Mouse (Mus musculus) CH12.LX (cell line): ENCODE measurements around the gene Nps. TPM values are rescaled to one million over a fixed set of nuclear protein-coding genes. Genes with fewer than 3 reads are reported as not detected.
"Not testable (repeated sequence)": the region's sequence is repeated elsewhere in the genome, so short reads cannot be mapped to it uniquely, and the experiment has no call there.

Experiments used
- DNase-seq: peaks from one replicate; pipeline ENCODE4 v3.0.0-alpha.2; 2013; ENCODE audit errors: extremely low read depth
- H3K27ac ChIP-seq: 2 replicates; pipeline ENCODE4 v1.5.1; 2012; ENCODE audit warnings: low read depth, mild to moderate bottlenecking, control low read depth, moderate library complexity; ENCODE audit not compliant: insufficient read depth
- H3K27me3 ChIP-seq: replicated peaks from 2 replicates; pipeline ENCODE3; 2012; ENCODE audit warnings: inconsistent platforms
- H3K36me3 ChIP-seq, 2 experiments: replicated peaks in 1 of 2; 2 replicates each; pipeline versions ENCODE3 to v1.6.1; 2012; ENCODE audit warnings: inconsistent platforms in 1 of 2, low read length in 1 of 2, mild to moderate bottlenecking in 1 of 2, mixed read lengths in 1 of 2, moderate library complexity in 1 of 2; ENCODE audit not compliant: control insufficient read depth in 1 of 2, insufficient read depth in 1 of 2
- H3K4me1 ChIP-seq, 2 experiments: 2 replicates each; pipeline ENCODE4 v1.6.1; 2012; ENCODE audit warnings: inconsistent platforms in 1 of 2, moderate library complexity in 1 of 2; ENCODE audit not compliant: insufficient read depth in 2 of 2, control insufficient read depth in 1 of 2
- H3K4me2 ChIP-seq: 2 replicates; pipeline ENCODE4 v1.6.1; 2012; ENCODE audit warnings: low read depth, mild to moderate bottlenecking, control low read depth; ENCODE audit not compliant: poor library complexity, insufficient read depth, severe bottlenecking
- H3K4me3 ChIP-seq, 3 experiments: fragments of 150-350 bp in 1 of 3; sonication (generic) in 1 of 3; replicated peaks in 1 of 3; 2 replicates each; pipeline versions ENCODE3 to v1.5.1; 2011 to 2012; ENCODE audit warnings: low read depth in 2 of 3, low read length in 2 of 3, mild to moderate bottlenecking in 2 of 3, moderate library complexity in 2 of 3, control low read depth in 1 of 3, improper control_type of control experiment in 1 of 3, inconsistent platforms in 1 of 3, mixed read lengths in 1 of 3; ENCODE audit not compliant: poor library complexity in 1 of 3
- H3K79me2 ChIP-seq: replicated peaks from 2 replicates; pipeline ENCODE4 v1.6.1; 2012; ENCODE audit warnings: mild to moderate bottlenecking, moderate library complexity; ENCODE audit not compliant: control insufficient read depth, poor library complexity, insufficient read depth, severe bottlenecking; ENCODE audit errors: extremely low read depth
- H3K9ac ChIP-seq: 2 replicates; pipeline ENCODE4 v1.6.1; 2012; ENCODE audit warnings: low read depth, mild to moderate bottlenecking, control low read depth, moderate library complexity; ENCODE audit not compliant: insufficient read depth
- H3K9me3 ChIP-seq: replicated peaks from 2 replicates; pipeline ENCODE3; 2012; ENCODE audit warnings: low read length, inconsistent platforms, mixed read lengths
- CHD1 ChIP-seq: IDR thresholded peaks from 2 replicates; pipeline ENCODE4 v1.6.1; 2012; ENCODE audit warnings: low read depth, low read length, improper control_type of control experiment, inconsistent platforms
- CHD2 ChIP-seq: IDR thresholded peaks from 2 replicates; pipeline ENCODE4 v1.6.1; 2011; ENCODE audit warnings: low read length, improper control_type of control experiment
- CTCF ChIP-seq, 2 experiments: IDR thresholded peaks in 1 of 2; conservative IDR thresholded peaks in 1 of 2; 2 replicates each; pipeline ENCODE4 v1.5.1; 2011 to 2012; ENCODE audit warnings: low read depth in 2 of 2, low read length in 2 of 2, improper control_type of control experiment in 1 of 2, inconsistent platforms in 1 of 2, mild to moderate bottlenecking in 1 of 2, moderate library complexity in 1 of 2
- EP300 ChIP-seq: IDR thresholded peaks from 2 replicates; pipeline ENCODE4 v1.6.1; 2011; ENCODE audit warnings: low read length, improper control_type of control experiment
- GABPA ChIP-seq: IDR thresholded peaks from 2 replicates; pipeline ENCODE4 v1.6.1; 2012; ENCODE audit warnings: low read depth, low read length, improper control_type of control experiment, inconsistent platforms; ENCODE audit not compliant: insufficient replicate concordance
- HCFC1 ChIP-seq: IDR thresholded peaks from 2 replicates; pipeline ENCODE4 v1.6.1; 2012; ENCODE audit warnings: low read depth, mild to moderate bottlenecking, inconsistent platforms, low read length, improper control_type of control experiment
- IRF4 ChIP-seq: IDR thresholded peaks from 2 replicates; pipeline ENCODE4 v1.6.1; 2014; ENCODE audit warnings: low read depth, mild to moderate bottlenecking, inconsistent platforms, low read length, improper control_type of control experiment
- JUND ChIP-seq: conservative IDR thresholded peaks from 2 replicates; pipeline ENCODE4 v1.6.1; 2011; ENCODE audit warnings: low read depth, low read length, improper control_type of control experiment
- KAT2A ChIP-seq: IDR thresholded peaks from 2 replicates; pipeline ENCODE4 v1.6.1; 2012; ENCODE audit warnings: low read length, improper control_type of control experiment, inconsistent platforms; ENCODE audit not compliant: insufficient replicate concordance
- MAFK ChIP-seq: IDR thresholded peaks from 2 replicates; pipeline ENCODE4 v1.6.1; 2011; ENCODE audit warnings: low read length, improper control_type of control experiment; ENCODE audit not compliant: insufficient replicate concordance
- MAX ChIP-seq: IDR thresholded peaks from 2 replicates; pipeline ENCODE4 v1.6.1; 2011; ENCODE audit warnings: low read length, improper control_type of control experiment
- MXI1 ChIP-seq: IDR thresholded peaks from 2 replicates; pipeline ENCODE4 v1.6.1; 2011; ENCODE audit warnings: mild to moderate bottlenecking, low read depth, low read length, improper control_type of control experiment
- NELFE ChIP-seq: IDR thresholded peaks from 2 replicates; pipeline ENCODE4 v1.6.1; 2011; ENCODE audit warnings: low read depth, low read length, improper control_type of control experiment
- PAX5 ChIP-seq: IDR thresholded peaks from 2 replicates; pipeline ENCODE4 v1.6.1; 2012; ENCODE audit warnings: low read length, inconsistent platforms, mixed read lengths
- POLR2A ChIP-seq: IDR thresholded peaks from 2 replicates; pipeline ENCODE4 v1.6.1; 2011; ENCODE audit warnings: low read depth, mild to moderate bottlenecking, improper control_type of control experiment, low read length
- RCOR1 ChIP-seq: conservative IDR thresholded peaks from 2 replicates; pipeline ENCODE4 v1.6.1; 2012; ENCODE audit warnings: low read depth, mild to moderate bottlenecking, inconsistent platforms, low read length, improper control_type of control experiment
- SIN3A ChIP-seq: IDR thresholded peaks from 2 replicates; pipeline ENCODE4 v1.6.1; 2012; ENCODE audit warnings: low read length, improper control_type of control experiment, inconsistent platforms
- USF1 ChIP-seq: IDR thresholded peaks from 2 replicates; pipeline ENCODE4 v1.6.1; 2014; ENCODE audit warnings: low read depth, mild to moderate bottlenecking, inconsistent platforms, low read length, improper control_type of control experiment
- ZMIZ1 ChIP-seq: IDR thresholded peaks from 2 replicates; pipeline ENCODE4 v1.6.1; 2012; ENCODE audit warnings: low read depth, mild to moderate bottlenecking, inconsistent platforms, low read length, improper control_type of control experiment
- ZNF384 ChIP-seq: IDR thresholded peaks from 2 replicates; pipeline ENCODE4 v1.6.1; 2012; ENCODE audit warnings: low read depth, low read length, improper control_type of control experiment, inconsistent platforms
- dilution Hi-C: fragments of 300-500 bp; cut with MboI; formaldehyde crosslinking; loops from 2 replicates; pipeline ENCODE4 v1.14.3; 2020; ENCODE audit warnings: low sequenced_read_pairs; ENCODE audit not compliant: extremely low pct_unique_long_range_greater_than_20kb, extremely low pct_ligation_motif_present
- in situ Hi-C: fragments of 300-500 bp; cut with MboI; formaldehyde crosslinking; loops from 3 replicates; pipeline ENCODE4 v1.14.3; 2019; ENCODE audit warnings: low sequenced_read_pairs, low pct_ligation_motif_present, low pct_unique_long_range_greater_than_20kb, mixed read lengths
- polyA plus RNA-seq: library from polyadenylated mRNA; unstranded; fragments of >175 nt; gene quantifications from 2 replicates; pipeline ENCODE4 v1.2.1, GENCODE M21; 2012; ENCODE audit warnings: low read depth; ENCODE audit not compliant: insufficient read length
- total RNA-seq, 2 experiments: library from RNA; depleted of rRNA; stranded (reverse); fragments of 300-350 nt in 1 of 2; fragments of >200 nt in 1 of 2; gene quantifications; 2 replicates each; pipeline ENCODE4 v1.2.3; 2012 to 2014

The Nps gene
- total RNA-seq (2012; rRNA removed) (not detected in 2 replicates), total RNA-seq (2014; rRNA removed) (not detected in 2 replicates), polyA plus RNA-seq (not detected in 2 replicates)

DNA sequence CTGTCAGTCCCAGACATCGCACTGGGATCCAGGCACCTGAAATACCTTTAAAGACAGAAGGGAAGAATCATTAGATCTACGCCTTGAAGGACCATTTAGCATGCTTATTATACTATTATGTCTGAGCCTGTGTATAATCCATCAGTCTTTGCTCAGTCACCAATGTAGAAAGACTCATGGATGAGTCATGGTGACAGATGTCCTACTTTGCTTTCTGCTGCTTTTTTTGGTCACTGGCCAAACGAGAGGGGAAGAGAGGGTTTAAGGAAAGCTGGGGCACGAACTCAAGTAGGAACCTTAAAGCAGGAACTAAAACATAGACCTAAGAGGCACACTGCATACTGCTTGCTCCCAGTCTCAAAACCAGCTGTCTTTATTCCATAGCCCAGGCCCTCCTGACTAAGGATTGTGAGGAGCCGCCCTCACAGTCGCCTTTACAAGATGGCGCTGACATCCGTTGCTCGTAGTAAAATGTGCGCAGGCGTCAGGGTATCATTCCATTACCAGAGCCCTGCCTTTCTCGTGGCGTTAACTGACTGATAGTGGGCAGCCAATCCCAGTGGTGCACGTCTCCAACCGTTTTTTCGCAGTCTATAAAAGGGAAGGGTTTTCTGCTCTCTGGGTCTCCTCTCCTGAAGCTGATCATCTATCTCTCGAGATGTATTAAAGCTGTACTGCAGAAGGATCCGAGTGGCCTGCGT lies at the start of gene Nps:
Gene Nps (plus strand): TSS at position 651 of the 701 bp plus-strand sequence.
- DNase-seq, H3K9ac ChIP-seq, H3K27ac ChIP-seq, H3K4me3 ChIP-seq, dilution Hi-C loops, H3K4me1 ChIP-seq, H3K27me3 ChIP-seq, in situ Hi-C loops, H3K36me3 ChIP-seq, H3K4me2 ChIP-seq, H3K79me2 ChIP-seq: not testable (repeated sequence)
- H3K9me3 ChIP-seq, result peaks cover 16% of the 10 kb centered on the region

- in situ Hi-C loops, result no loop called here
- dilution Hi-C loops, result no loop called here
- H3K9me3 ChIP-seq, result peaks cover 25% of the 10 kb centered on the region
- H3K4me2 ChIP-seq, result no peak overlapping the region
- H3K36me3 ChIP-seq, result no peaks in the 10 kb centered on the region
- TF ChIP-seq MXI1 (no peak), PAX5 (no peak), IRF4 (no peak), JUND (no peak), MAX (no peak), SIN3A (no peak)
- no peaks in the 10 kb centered on the region for H3K4me1 ChIP-seq
- H3K27me3 ChIP-seq, result peaks cover 1% of the 10 kb centered on the region
- H3K79me2 ChIP-seq, result no peaks in the 10 kb centered on the region
- DNase-seq, result no peak
- H3K9ac ChIP-seq, result no peak overlapping the region
- no peak overlapping the region for H3K27ac ChIP-seq
- H3K4me3 ChIP-seq, result no peak overlapping the region
These were observed 49.4 kb upstream of the Nps start for GRCm38 (mm10) chr7:135208947-135209567.

DNA sequence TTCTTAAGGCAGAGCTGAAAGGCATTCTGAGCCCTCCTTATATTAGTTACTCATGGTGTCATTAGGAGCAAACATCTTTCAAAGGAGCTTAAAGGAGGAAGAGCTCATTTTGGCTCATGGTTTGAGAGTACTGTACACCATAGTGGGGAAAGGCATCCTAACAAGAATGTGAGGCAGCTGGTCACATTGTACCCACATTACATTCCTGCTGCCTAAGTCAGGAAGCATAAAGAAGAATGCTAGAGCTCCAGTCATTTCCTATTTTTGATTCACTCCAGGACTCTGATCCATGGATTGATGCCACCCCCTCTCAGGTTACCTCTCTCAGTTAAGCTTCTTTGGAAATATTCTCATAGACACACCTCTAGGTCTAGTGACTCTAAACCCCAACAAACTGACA lies 48.2 kb upstream of the Nps start:
- H3K27me3 ChIP-seq, result peaks cover 1% of the 10 kb centered on the region
- no peak overlapping the region for H3K4me3 ChIP-seq
- TF ChIP-seq IRF4, result no peak
- no peak for TF ChIP-seq MXI1
- no peak for TF ChIP-seq EP300
- TF ChIP-seq GABPA, result no peak
- TF ChIP-seq CHD1, result no peak
- no peak for TF ChIP-seq CHD2
- no peak for TF ChIP-seq RCOR1
- no peak for TF ChIP-seq KAT2A
- no peak for TF ChIP-seq ZNF384
- TF ChIP-seq MAFK, result no peak
- TF ChIP-seq CTCF (conservative IDR thresholded peaks at IDR 0.05 in 1 of 2, IDR thresholded peaks at IDR 0.05 in 1 of 2; ENCODE audit: low read depth in 2 of 2, low read length in 2 of 2), result no peak
- no peak for TF ChIP-seq HCFC1
- no peak for TF ChIP-seq ZMIZ1
- TF ChIP-seq POLR2A, result no peak
- no peak for TF ChIP-seq NELFE
- no peak for TF ChIP-seq USF1
- in situ Hi-C loops (no loop called here), dilution Hi-C loops (no loop called here)
- no peaks in the 10 kb centered on the region for H3K79me2 ChIP-seq
- H3K27ac ChIP-seq, result no peak overlapping the region
- H3K4me2 ChIP-seq, result no peak overlapping the region
- peaks cover 31% of the 10 kb centered on the region for H3K9me3 ChIP-seq
- H3K36me3 ChIP-seq, result no peaks in the 10 kb centered on the region
- no peak overlapping the region for H3K9ac ChIP-seq
- no peaks in the 10 kb centered on the region for H3K4me1 ChIP-seq
- no peak for DNase-seq
